Mouse (Mus musculus) kidney, embryonic 14.5 days (tissue): ENCODE data around the gene Catsperz. TPM values are rescaled to one million over a fixed set of nuclear protein-coding genes. Genes with fewer than 3 reads are reported as not detected.
"Not testable (repeated sequence)": the region's sequence is repeated elsewhere in the genome, so short reads cannot be mapped to it uniquely, and the experiment has no call there.

ENCODE experiments used
- ATAC-seq: fragments of 200-750 bp; cut with Nextera tagmentation; 2 replicates; pipeline ENCODE4 v1.8.0; 2017; ENCODE audit warnings: moderate number of reproducible peaks, mild to moderate bottlenecking, moderate TSS enrichment, moderate library complexity; ENCODE audit not compliant: low FRiP score, low TSS enrichment
- H3K27ac ChIP-seq: fragments of 300-500 bp; sonication (generic); 2 replicates; pipeline ENCODE4 v1.5.1; 2014; ENCODE audit warnings: low read depth, mild to moderate bottlenecking, low read length, moderate library complexity, mixed read lengths
- H3K27me3 ChIP-seq: fragments of 300-500 bp; sonication (generic); 2 replicates; pipeline ENCODE4 v1.6.1; 2014; ENCODE audit warnings: mild to moderate bottlenecking, low read length; ENCODE audit not compliant: control insufficient read depth, insufficient read depth
- H3K36me3 ChIP-seq: fragments of 300-500 bp; sonication (generic); 2 replicates; pipeline ENCODE4 v1.6.1; 2014; ENCODE audit warnings: low read length, mixed read lengths; ENCODE audit not compliant: control insufficient read depth, insufficient read depth
- H3K4me1 ChIP-seq: fragments of 300-500 bp; sonication (generic); 2 replicates; pipeline ENCODE4 v1.6.1; 2014; ENCODE audit warnings: low read length, mixed read lengths; ENCODE audit not compliant: control insufficient read depth, insufficient read depth
- H3K4me2 ChIP-seq: fragments of 300-500 bp; sonication (generic); replicated peaks from 2 replicates; pipeline ENCODE4 v1.6.1; 2014; ENCODE audit warnings: low read depth, mild to moderate bottlenecking, low read length
- H3K4me3 ChIP-seq: fragments of 300-500 bp; sonication (generic); 2 replicates; pipeline ENCODE4 v1.5.1; 2014; ENCODE audit warnings: mild to moderate bottlenecking, low read length
- H3K9ac ChIP-seq: fragments of 300-500 bp; sonication (generic); 2 replicates; pipeline ENCODE4 v1.6.1; 2014; ENCODE audit warnings: low read depth, mild to moderate bottlenecking, low read length, moderate library complexity
- H3K9me3 ChIP-seq: fragments of 300-500 bp; sonication (generic); 2 replicates; pipeline ENCODE4 v1.6.1; 2016; ENCODE audit warnings: low read length; ENCODE audit not compliant: control insufficient read depth
- WGBS: fragments of 180-500 bp; shearing (Covaris S2); extraction: QIAGEN DNeasy Blood & Tissue Kit; methylation state at CpG from one replicate; pipeline ENCODE4 v1.1.7; 2014; 5-methylcytosine and 5-hydroxymethylcytosine counted together
- polyA plus RNA-seq: library from polyadenylated mRNA; unstranded; fragments of >200 nt; fragmentation: Nextera tagmentation; extraction: Ambion mirVana; gene quantifications from 2 replicates; pipeline ENCODE4 v1.2.1, GENCODE M21; 2014

The Catsperz gene
- polyA plus RNA-seq, 1 experiment from 2014 or later, result 3.8 TPM

DNA sequence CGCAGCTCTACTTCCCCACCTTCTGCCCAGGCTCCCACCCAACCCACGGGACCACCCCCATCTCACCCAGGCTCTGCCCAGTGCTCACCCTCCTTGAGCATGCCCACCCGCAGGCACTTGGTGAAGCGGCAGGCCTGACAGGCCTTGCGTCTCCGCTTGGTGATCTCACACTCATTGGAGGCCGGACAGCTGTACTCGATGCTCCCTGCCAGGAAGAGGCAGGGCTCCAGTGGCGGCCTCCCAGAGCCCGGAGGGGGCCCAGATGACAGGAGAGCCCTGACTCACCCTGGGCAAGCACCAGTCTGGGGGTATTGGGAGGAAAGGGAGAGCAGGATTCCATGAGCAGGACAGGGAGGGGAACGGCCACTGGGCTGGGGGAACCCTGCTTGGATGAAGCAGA, 11.2 kb downstream of the Catsperz start:
- Histone ChIP-seq H3K27ac (no peak overlapping the region), H3K36me3 (peaks cover 30% of the 10 kb centered on the region), H3K4me2 (no peak overlapping the region), H3K27me3 (no peaks in the 10 kb centered on the region), H3K4me3 (no peak overlapping the region), H3K4me1 (peaks cover 7% of the 10 kb centered on the region; the same call in 1 of the 2 replicates), H3K9ac (no peak overlapping the region), H3K9me3 (no peaks in the 10 kb centered on the region)
- WGBS, result 86% methylated on average over 11 of the region's 11 CpGs
- no peak for ATAC-seq

GRCm38 (mm10) chr19:6913036-6913435, 12.1 kb downstream of the Catsperz start:
- peaks cover 30% of the 10 kb centered on the region for H3K36me3 ChIP-seq
- no peak overlapping the region for H3K4me2 ChIP-seq
- WGBS, result 88% methylated on average over 6 of the region's 6 CpGs
- no peaks in the 10 kb centered on the region for H3K9me3 ChIP-seq
- H3K4me1 ChIP-seq, result peaks cover 14% of the 10 kb centered on the region; the same call in 1 of the 2 replicates
- H3K27ac ChIP-seq, result no peak overlapping the region
- no peak overlapping the region for H3K9ac ChIP-seq
- ATAC-seq, result no peak
- H3K4me3 ChIP-seq, result no peak overlapping the region
- no peaks in the 10 kb centered on the region for H3K27me3 ChIP-seq

- Histone ChIP-seq H3K27me3 (no peaks in the 10 kb centered on the region), H3K9me3 (no peaks in the 10 kb centered on the region), H3K4me3 (no peak overlapping the region), H3K9ac (no peak overlapping the region), H3K36me3 (peaks cover 30% of the 10 kb centered on the region), H3K4me2 (no peak overlapping the region), H3K4me1 (peaks cover 20% of the 10 kb centered on the region; the same call in 1 of the 2 replicates), H3K27ac (no peak overlapping the region)
- no peak for ATAC-seq
- 94% methylated on average over 15 of the region's 15 CpGs for WGBS
Measured at GRCm38 (mm10) chr19:6912205-6912970, 12.8 kb downstream of the Catsperz start.

DNA sequence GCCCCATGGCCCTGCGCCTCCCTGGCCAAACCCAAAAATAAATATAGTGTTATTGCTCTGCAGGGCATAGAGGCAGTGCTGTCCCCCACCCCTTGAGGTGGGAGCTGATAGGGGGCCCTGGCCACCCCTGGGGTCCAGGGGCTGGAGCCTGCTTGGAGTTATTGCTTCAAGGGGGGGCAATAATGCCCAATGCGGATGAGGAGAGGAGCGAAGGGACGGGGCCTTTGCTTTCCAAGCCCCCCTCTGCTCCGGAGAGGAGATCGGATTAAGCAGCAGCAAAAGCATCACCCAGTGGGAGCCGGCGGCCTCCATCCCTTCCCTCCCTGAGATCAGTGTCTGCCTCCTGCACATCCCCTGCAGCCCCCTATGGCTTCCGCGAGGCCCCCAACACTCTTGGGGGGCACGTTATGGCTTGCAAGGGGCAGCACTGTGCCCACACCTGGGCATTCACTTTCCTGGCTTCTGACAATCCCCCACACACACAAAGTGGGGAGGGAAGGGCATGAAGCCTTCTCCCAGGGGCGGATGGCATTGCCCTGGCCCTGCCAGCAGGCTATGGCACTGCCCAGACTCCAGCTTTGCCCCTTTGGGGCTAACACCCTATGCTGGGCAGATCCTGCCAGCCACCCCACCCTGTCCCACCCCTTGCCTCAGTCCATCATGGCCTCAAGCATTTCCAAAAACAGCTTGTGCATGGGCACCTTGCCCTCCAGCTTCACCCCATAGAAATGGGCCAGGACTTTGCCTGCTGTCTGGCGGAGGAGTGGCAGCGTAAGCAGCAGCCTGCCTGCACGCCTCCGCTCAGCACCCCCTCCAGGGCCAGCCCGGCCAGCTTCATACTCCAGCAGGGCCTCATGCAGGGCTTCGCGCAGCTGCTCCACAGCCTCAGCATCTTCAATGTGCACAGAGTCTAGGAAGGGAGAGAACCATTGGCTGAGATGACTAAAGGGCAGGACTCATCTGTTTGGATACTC, 13.8 kb downstream of the Catsperz start:
- WGBS, result 88% methylated on average over 19 of the region's 19 CpGs
- Histone ChIP-seq H3K27ac (no peak overlapping the region), H3K36me3 (peaks cover 40% of the 10 kb centered on the region), H3K4me3 (peak overlapping the region; percentile 73), H3K9ac (peak overlapping the region; percentile 40), H3K27me3 (no peaks in the 10 kb centered on the region), H3K4me1 (peaks cover 21% of the 10 kb centered on the region; the same call in 1 of the 2 replicates), H3K9me3 (no peaks in the 10 kb centered on the region), H3K4me2 (peak overlapping the region; percentile 88)
- ATAC-seq, result no peak

GRCm38 (mm10) chr19:6910306-6910705, 14.9 kb downstream of the Catsperz start:
- peaks cover 48% of the 10 kb centered on the region for H3K36me3 ChIP-seq
- under 1% methylated on average over 30 of the region's 30 CpGs for WGBS

DNA sequence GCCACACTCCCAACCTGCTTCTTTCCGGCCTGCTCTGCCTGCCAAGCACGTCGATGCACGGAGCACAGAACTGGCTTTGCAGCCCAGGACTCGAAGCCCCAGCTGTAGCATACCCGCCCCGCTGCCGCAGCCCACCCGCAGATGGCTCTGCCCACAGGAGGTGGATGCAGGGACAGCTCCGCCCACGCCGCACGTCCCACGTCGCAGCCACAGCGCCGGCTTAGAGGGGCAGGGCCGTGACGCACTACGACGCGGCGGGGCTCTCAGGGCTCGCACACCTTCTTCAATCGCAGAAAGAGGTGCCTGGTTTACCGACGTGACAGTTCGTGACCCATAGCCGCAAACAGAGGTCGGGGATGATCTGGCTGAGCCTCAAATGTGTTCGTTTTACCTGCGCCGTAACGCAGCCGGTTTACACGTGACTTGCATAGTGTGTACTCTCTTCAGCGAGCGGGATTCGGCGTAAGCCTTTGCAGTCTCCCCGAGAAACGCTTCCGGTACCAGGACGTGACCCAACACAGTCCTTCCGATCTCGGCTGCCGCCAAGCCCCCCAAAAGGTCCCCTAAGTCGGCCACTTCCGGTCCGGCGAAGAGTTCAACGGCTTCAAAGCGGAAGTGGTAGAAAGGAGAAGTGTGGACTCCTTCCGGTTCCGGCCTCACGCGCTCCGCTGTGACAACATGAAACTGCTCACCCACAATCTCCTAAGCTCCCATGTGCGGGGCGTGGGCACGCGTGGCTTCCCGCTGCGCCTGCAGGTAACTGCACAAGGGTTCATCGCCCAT, 15.5 kb downstream of the Catsperz start, which contains the start of the genes Trmt112 and Prdx5:
Trmt112 (plus strand) TSS at position 192 of the 783 bp plus-strand sequence.
Prdx5 (minus strand) TSS at position 600 of the 783 bp plus-strand sequence.
- ATAC-seq, result peak; percentile 87
- peaks cover 21% of the 10 kb centered on the region; the same call in 1 of the 2 replicates for H3K4me1 ChIP-seq
- H3K9me3 ChIP-seq, result no peaks in the 10 kb centered on the region
- peak within 1 kb of the TSS; percentile 72 for H3K9ac ChIP-seq
- H3K4me3 ChIP-seq, result peak within 1 kb of the TSS; percentile 73
- H3K36me3 ChIP-seq, result peaks cover 53% of the 10 kb centered on the region
- H3K27ac ChIP-seq, result peak within 1 kb of the TSS; percentile 93
- WGBS, result under 1% methylated on average over 65 of the region's 65 CpGs
- peak within 1 kb of the TSS; percentile 88 for H3K4me2 ChIP-seq
- no peaks in the 10 kb centered on the region for H3K27me3 ChIP-seq

More at GRCm38 (mm10) chr19:6910306-6910705, 14.9 kb downstream of the Catsperz start:
- Histone ChIP-seq H3K27ac (peak overlapping the region; percentile 93), H3K4me2 (peak overlapping the region; percentile 88), H3K4me3 (peak overlapping the region; percentile 73), H3K9ac (peak overlapping the region; percentile 72), H3K4me1 (peaks cover 21% of the 10 kb centered on the region; the same call in 1 of the 2 replicates)
- not testable (repeated sequence) for H3K27me3 ChIP-seq, H3K9me3 ChIP-seq
- ATAC-seq, result peak; percentile 12; the same call in 1 of the 2 replicates

- Histone ChIP-seq H3K4me2 (peak overlapping the region; percentile 88), H3K4me3 (peak overlapping the region; percentile 73), H3K36me3 (peaks cover 53% of the 10 kb centered on the region), H3K27me3 (no peaks in the 10 kb centered on the region), H3K9ac (peak overlapping the region; percentile 72), H3K4me1 (peaks cover 21% of the 10 kb centered on the region; the same call in 1 of the 2 replicates), H3K27ac (peak overlapping the region; percentile 93), H3K9me3 (no peaks in the 10 kb centered on the region)
- 8% methylated on average over 11 of the region's 11 CpGs for WGBS
- no peak for ATAC-seq
Measured at GRCm38 (mm10) chr19:6909021-6909420, 16.2 kb downstream of the Catsperz start.
